ENCODE assay signal across 15 mouse cellular contexts in the genomic region with DNA sequence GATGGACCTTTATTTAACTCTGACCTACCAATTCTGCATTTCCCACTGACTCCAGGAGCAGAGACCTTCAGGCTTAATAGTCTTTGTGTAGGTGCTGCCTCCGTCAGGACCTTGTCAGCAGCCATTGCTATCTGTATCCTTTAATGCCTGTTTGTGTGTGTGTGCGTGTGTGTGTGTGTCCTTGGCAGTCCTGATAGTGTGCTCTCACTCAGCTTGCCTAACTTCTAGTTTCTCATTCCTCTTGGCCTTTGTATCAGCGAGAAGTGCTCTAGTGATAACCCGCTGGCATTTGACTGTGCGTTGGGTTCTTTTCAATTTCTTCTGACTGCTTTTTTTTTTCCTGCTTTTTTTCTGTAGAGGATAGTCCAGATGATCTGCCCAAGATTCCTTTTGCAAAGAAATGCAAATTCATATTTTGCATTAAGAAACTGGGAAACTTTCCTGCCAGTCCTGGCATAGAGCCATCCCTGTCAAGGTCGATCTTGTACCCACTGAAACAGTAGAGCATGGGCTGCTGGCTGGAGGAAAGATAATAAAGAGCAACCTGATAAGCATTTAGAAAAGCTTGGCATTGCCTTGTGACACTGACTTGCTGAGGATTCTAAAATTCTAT. TPM values are rescaled to one million over a fixed set of nuclear protein-coding genes. Genes with fewer than 3 reads are reported as not detected.
A peak's percentile ranks its signal among the peaks of the same experiment; 100 is the strongest.
DNase-seq lines count a peak whose midpoint lies in the region; ATAC-seq and TF ChIP-seq lines count a peak whose summit lies in the region.
"Had no signal": no experiment of that assay in that cellular context is flagged by ENCODE, and none has a peak within 500 bp of the region (broad histone marks: within the 10 kb centered on the region; RNA-seq: fewer than 3 reads in every experiment).

No protein-coding gene starts in this region.

- H3K4me1 ChIP-seq in liver, adult 2 months (ENCODE audit: control insufficient read depth, insufficient read depth, low read length) = peaks cover 2% of the 10 kb centered on the region; the same call in 1 of the 2 replicates
- H3K4me1 ChIP-seq in small intestine, adult 2 months (ENCODE audit: control insufficient read depth, insufficient read depth, insufficient read length, low read length) = peaks cover 12% of the 10 kb centered on the region; the same call in 1 of the 2 replicates

- no peak for TF ChIP-seq CTCF in liver, adult 2 months (IDR thresholded peaks at IDR 0.05; ENCODE audit: low read depth, low read length)
- TF ChIP-seq CTCF in small intestine, adult 2 months (IDR thresholded peaks at IDR 0.05; ENCODE audit: extremely low read depth, insufficient read length, insufficient replicate concordance, low read depth, low read length) = no peak

- WGBS in liver, adult 2 months = 42% methylated on average over 6 of the region's 6 CpGs
- WGBS in small intestine, adult 2 months = 35% methylated on average over 6 of the region's 6 CpGs

- no peak for ATAC-seq in activated CD4-positive, CD25-positive, alpha-beta regulatory T cell, adult 4 months
- ATAC-seq: Patski had no signal

- no peak overlapping the region for H3K27ac ChIP-seq in liver, adult 2 months (replicated peaks; ENCODE audit: insufficient read depth, low read depth, low read length)
- peak overlapping the region; percentile 88 for H3K27ac ChIP-seq in small intestine, adult 2 months (ENCODE audit: insufficient read depth, low read depth, low read length)
- H3K27ac ChIP-seq: hindbrain, embryonic 14.5 days had no signal

- no peak overlapping the region for H3K9ac ChIP-seq in liver, adult 2 months (ENCODE audit: low read depth, low read length)
- H3K9ac ChIP-seq: hindbrain, embryonic 14.5 days had no signal

- TF ChIP-seq POLR2A in liver, adult 2 months (IDR thresholded peaks at IDR 0.05; ENCODE audit: extremely low read depth, insufficient read depth, low read length) = no peak
- no peak for TF ChIP-seq POLR2A in small intestine, adult 2 months (IDR thresholded peaks at IDR 0.05; ENCODE audit: low read depth, low read length)

- H3K36me3 ChIP-seq in liver, adult 2 months (ENCODE audit: control insufficient read depth, insufficient read depth, low read length) = no peaks in the 10 kb centered on the region
- H3K36me3 ChIP-seq in small intestine, adult 2 months (ENCODE audit: control insufficient read depth, insufficient read depth, low read length) = no peaks in the 10 kb centered on the region

- H3K79me2 ChIP-seq in liver, adult 2 months (ENCODE audit: control insufficient read depth, insufficient read depth, low read length) = no peaks in the 10 kb centered on the region

- no peaks in the 10 kb centered on the region for H3K27me3 ChIP-seq in liver, adult 2 months (ENCODE audit: control insufficient read depth, insufficient read depth, low read length)
- no peaks in the 10 kb centered on the region for H3K27me3 ChIP-seq in small intestine, adult 2 months (ENCODE audit: control insufficient read depth, insufficient read depth, low read length)
- H3K27me3 ChIP-seq: CH12.LX had no signal

- peak; percentile 75 for DNase-seq in liver, adult 2 months (ENCODE audit: extremely low read depth, low read depth, low spot score)
- no peak for DNase-seq in liver
- DNase-seq in adrenal gland, adult 2 months = peak; percentile 76
- DNase-seq in brain, adult 2 months (ENCODE audit: low read depth, low spot score) = peak; percentile 10
- DNase-seq in layer of hippocampus, adult 11-12 months (ENCODE audit: low spot score) = no peak
- DNase-seq: cerebellum, adult 11-12 months; kidney, adult 9 months; lung, adult 2 months; thymus, postnatal 25 days had no signal

- H3K4me3 ChIP-seq in liver, adult 2 months (ENCODE audit: insufficient read depth, low read depth, low read length) = no peak overlapping the region
- no peak overlapping the region for H3K4me3 ChIP-seq in small intestine, adult 2 months (ENCODE audit: low read depth, low read length)
- H3K4me3 ChIP-seq: erythroblast, embryonic 14.5 days had no signal

RNA-seq across cellular contexts. Expression of a gene that starts 21.0 kb away (rescaled TPM):
- 90.3 and 121 TPM in 2 replicates for total RNA-seq in liver, adult 2 months (2014; rRNA removed)
- polyA plus RNA-seq in liver, adult 2 months (2012; rRNA removed) = 16.2 and 18.4 TPM in 2 replicates
- total RNA-seq in adrenal gland, adult 2 months (2021) = 100 to 1,000 TPM; 182 to 219 TPM
- polyA plus RNA-seq in adrenal gland, adult 2 months (2012; rRNA removed) = 5.7 and 7.7 TPM in 2 replicates
- polyA plus RNA-seq in small intestine, adult 2 months (2012; rRNA removed) = 9.2 and 17.0 TPM in 2 replicates
- 100 to 1,000 TPM; 210 to 248 TPM for polyA plus RNA-seq in activated CD4-positive, CD25-positive, alpha-beta regulatory T cell, adult 4 months (2017; shearing (Covaris generic))

RNA-seq across cellular contexts. Expression of a gene that starts 52.4 kb away (rescaled TPM):
- total RNA-seq in liver, adult 2 months (2014; rRNA removed) = 308 and 311 TPM in 2 replicates
- polyA plus RNA-seq in liver, adult 2 months (2012; rRNA removed) = 225 and 253 TPM in 2 replicates
- total RNA-seq in adrenal gland, adult 2 months (2021) = 100 to 1,000 TPM; 181 to 188 TPM
- polyA plus RNA-seq in adrenal gland, adult 2 months (2012; rRNA removed) = 45.4 and 49.8 TPM in 2 replicates
- polyA plus RNA-seq in small intestine, adult 2 months (2012; rRNA removed) = 6.3 and 9.9 TPM in 2 replicates
- polyA plus RNA-seq in activated CD4-positive, CD25-positive, alpha-beta regulatory T cell, adult 4 months (2017; shearing (Covaris generic)) = 10 to 100 TPM; 34.0 to 48.4 TPM

Comparison
In these comparisons a context has a peak if more than half of its experiments do, and no peak if none do; other contexts are left out.
1. DNase-seq: peak in liver, adult 2 months (single experiment), adrenal gland, adult 2 months (single experiment) and brain, adult 2 months (single experiment); none in liver (single experiment) and layer of hippocampus, adult 11-12 months (single experiment).
2. RNA of a gene that starts 21.0 kb away (polyA plus RNA-seq): 210 to 248 TPM in activated CD4-positive, CD25-positive, alpha-beta regulatory T cell, adult 4 months; 9.2 to 17.0 TPM in small intestine, adult 2 months, 16.2 to 18.4 TPM in liver, adult 2 months and 5.7 to 7.7 TPM in adrenal gland, adult 2 months; every median in the first group is over 10 times any median in the second.